Mouse (Mus musculus) liver (tissue): ENCODE results near the gene Wbp1.

Experiments
- DNase-seq: peaks from one replicate; pipeline ENCODE4 v3.0.0-alpha.2; 2020; ENCODE audit warnings: mixed read lengths

The Wbp1 gene

GRCm38 (mm10) chr6:83115682-83116372 is 5.5 kb downstream of the Wbp1 start:
- DNase-seq: no peak

- peak; percentile 96 for DNase-seq
Measured at GRCm38 (mm10) chr6:83115011-83115671, 6.2 kb downstream of the Wbp1 start, which contains the start of gene Mogs. Mogs (plus strand) TSS chr6:83115496.

- no peak for DNase-seq
Measured at GRCm38 (mm10) chr6:83111510-83112136, 9.7 kb downstream of the Wbp1 start.

- peak; percentile 80 for DNase-seq
Measured at GRCm38 (mm10) chr6:83108762-83109668, 12.3 kb downstream of the Wbp1 start, which contains the start of gene Mrpl53. Mrpl53 (plus strand) TSS chr6:83109040.

GRCm38 (mm10) chr6:83107566-83108400 is 13.6 kb downstream of the Wbp1 start:
- DNase-seq: peak; percentile 91

- no peak for DNase-seq
Measured at GRCm38 (mm10) chr6:83104158-83104557, 17.2 kb downstream of the Wbp1 start.

- DNase-seq: no peak
Measured at GRCm38 (mm10) chr6:83103130-83103650, 18.2 kb downstream of the Wbp1 start.

GRCm38 (mm10) chr6:83101688-83102556 is 19.4 kb downstream of the Wbp1 start:
- peak; percentile 87 for DNase-seq

GRCm38 (mm10) chr6:83101316-83101687 is 20.1 kb downstream of the Wbp1 start, which contains the start of the genes Ccdc142 and Gm42688:
Ccdc142 (plus strand) TSS chr6:83101601.
Gm42688 (plus strand) TSS chr6:83101617.
- peak; percentile 89 for DNase-seq

- no peak for DNase-seq
Measured at GRCm38 (mm10) chr6:83098411-83098810, 22.9 kb downstream of the Wbp1 start.

- DNase-seq: no peak
Measured at GRCm38 (mm10) chr6:83095968-83096367, 25.4 kb downstream of the Wbp1 start.

GRCm38 (mm10) chr6:83092416-83093127 is 28.8 kb downstream of the Wbp1 start:
- no peak for DNase-seq

GRCm38 (mm10) chr6:83087926-83088260 is 33.5 kb downstream of the Wbp1 start:
- no peak for DNase-seq

- DNase-seq: no peak
Measured at GRCm38 (mm10) chr6:83087205-83087925, 34.0 kb downstream of the Wbp1 start.

- no peak for DNase-seq
Measured at GRCm38 (mm10) chr6:83086121-83087035, 35.0 kb downstream of the Wbp1 start, which contains the start of gene Lbx2. Lbx2 (plus strand) TSS chr6:83086367.

- no peak for DNase-seq
Measured at GRCm38 (mm10) chr6:83084477-83084876, 36.9 kb downstream of the Wbp1 start.

- no peak for DNase-seq
Measured at GRCm38 (mm10) chr6:83083497-83083896, 37.9 kb downstream of the Wbp1 start.

- DNase-seq: no peak
Measured at GRCm38 (mm10) chr6:83080210-83080609, 41.1 kb downstream of the Wbp1 start.
